Mouse (Mus musculus): Measurements from ENCODE around the gene Med14. TPM values are rescaled to one million over a fixed set of nuclear protein-coding genes. Genes with fewer than 3 reads are reported as not detected.

Gene Med14
- polyA plus RNA-seq, 1 experiment from 2014 or later: 6.8 TPM

GRCm38 (mm10) chrX:12651906-12652305 is 110.0 kb downstream of the Med14 start:
- Histone ChIP-seq H3K4me1 (replicated peaks; ENCODE audit: control insufficient read depth, insufficient read depth) (no peaks in the 10 kb centered on the region), H3K9ac (ENCODE audit: low read length) (no peak overlapping the region), H3K36me3 (ENCODE audit: control insufficient read depth, insufficient read depth, low read length) (no peaks in the 10 kb centered on the region), H3K27me3 (ENCODE audit: control insufficient read depth, insufficient read depth, low read length) (no peaks in the 10 kb centered on the region), H3K4me3 (ENCODE audit: low read depth, low read length) (no peak overlapping the region), H3K9me3 (ENCODE audit: control insufficient read depth, low read length) (no peaks in the 10 kb centered on the region), H3K27ac (replicated peaks) (no peak overlapping the region), H3K4me2 (replicated peaks; ENCODE audit: low read depth) (no peak overlapping the region)
- DNase-seq (ENCODE audit: low spot score) (no peak), ATAC-seq (ENCODE audit: low FRiP score, low TSS enrichment) (no peak)
- TF ChIP-seq CTCF (IDR thresholded peaks at IDR 0.05; ENCODE audit: low read depth): no peak
- no peak for TF ChIP-seq EP300 (optimal IDR thresholded peaks at IDR 0.05)
- 89% methylated on average over 16 of the region's 16 CpGs for WGBS

- 66% methylated on average over 12 of the region's 12 CpGs for WGBS
- Histone ChIP-seq H3K27ac (replicated peaks) (no peak overlapping the region), H3K9me3 (ENCODE audit: control insufficient read depth, low read length) (no peaks in the 10 kb centered on the region), H3K4me2 (replicated peaks; ENCODE audit: low read depth) (no peak overlapping the region), H3K9ac (ENCODE audit: low read length) (no peak overlapping the region), H3K36me3 (ENCODE audit: control insufficient read depth, insufficient read depth, low read length) (no peaks in the 10 kb centered on the region), H3K4me3 (ENCODE audit: low read depth, low read length) (no peak overlapping the region), H3K4me1 (replicated peaks; ENCODE audit: control insufficient read depth, insufficient read depth) (no peaks in the 10 kb centered on the region), H3K27me3 (ENCODE audit: control insufficient read depth, insufficient read depth, low read length) (no peaks in the 10 kb centered on the region)
- TF ChIP-seq CTCF (IDR thresholded peaks at IDR 0.05; ENCODE audit: low read depth): peak; percentile 41
- no peak for TF ChIP-seq EP300 (optimal IDR thresholded peaks at IDR 0.05)
- DNase-seq (ENCODE audit: low spot score): no peak
- no peak for ATAC-seq (ENCODE audit: low FRiP score, low TSS enrichment)
Measured at GRCm38 (mm10) chrX:12645531-12646304, 116.2 kb downstream of the Med14 start.

- no peak overlapping the region for H3K27ac ChIP-seq (replicated peaks)
- no peaks in the 10 kb centered on the region for H3K36me3 ChIP-seq (ENCODE audit: control insufficient read depth, insufficient read depth, low read length)
- no peak overlapping the region for H3K4me2 ChIP-seq (replicated peaks; ENCODE audit: low read depth)
- no peak overlapping the region for H3K9ac ChIP-seq (ENCODE audit: low read length)
- H3K4me1 ChIP-seq (replicated peaks; ENCODE audit: control insufficient read depth, insufficient read depth): no peaks in the 10 kb centered on the region
- no peak for TF ChIP-seq CTCF (IDR thresholded peaks at IDR 0.05; ENCODE audit: low read depth)
- TF ChIP-seq EP300 (optimal IDR thresholded peaks at IDR 0.05): no peak
- WGBS: 40% methylated on average over 2 of the region's 2 CpGs
- H3K9me3 ChIP-seq (ENCODE audit: control insufficient read depth, low read length): no peaks in the 10 kb centered on the region
- DNase-seq (ENCODE audit: low spot score) (no peak), ATAC-seq (ENCODE audit: low FRiP score, low TSS enrichment) (no peak)
- no peak overlapping the region for H3K4me3 ChIP-seq (ENCODE audit: low read depth, low read length)
- no peaks in the 10 kb centered on the region for H3K27me3 ChIP-seq (ENCODE audit: control insufficient read depth, insufficient read depth, low read length)
Measured at GRCm38 (mm10) chrX:12644976-12645375, 116.9 kb downstream of the Med14 start.

Other genes with a start within 250 kb of the Med14 start
- 112 and 115 TPM in 2 replicates for gene Atp6ap2, start 174.3 kb downstream of the Med14 start, polyA plus RNA-seq (2015; fragmentation: Nextera tagmentation; extraction: Ambion mirVana)
- gene 1810030O07Rik, start 88.4 kb downstream of the Med14 start, polyA plus RNA-seq (2015; fragmentation: Nextera tagmentation; extraction: Ambion mirVana): 20.2 and 20.3 TPM in 2 replicates